Mouse (Mus musculus): ENCODE measurements around the gene Acoxl.

- TF ChIP-seq CTCF (conservative IDR thresholded peaks at IDR 0.05; ENCODE audit: insufficient read depth, insufficient read length, low read depth, low read length) (no peak), POLR2A (IDR thresholded peaks at IDR 0.05; ENCODE audit: low read depth, low read length) (no peak)
These were observed 296.3 kb downstream of the Acoxl start for GRCm38 (mm10) chr2:128134948-128135347.
